Mouse (Mus musculus) limb, embryonic 14.5 days (tissue): ENCODE results near the gene Pccb. TPM values are rescaled to one million over a fixed set of nuclear protein-coding genes. Genes with fewer than 3 reads are reported as not detected.

Experiments used
- ATAC-seq: fragments of 200-750 bp; cut with Nextera tagmentation; 2 replicates; pipeline ENCODE4 v1.8.0; 2017; ENCODE audit warnings: low read depth, moderate number of reproducible peaks, moderate TSS enrichment; ENCODE audit not compliant: low FRiP score
- DNase-seq: peaks from one replicate; pipeline ENCODE4 v3.0.0-alpha.2; 2015; ENCODE audit warnings: low spot score
- H3K27ac ChIP-seq: fragments of 300-500 bp; sonication (generic); replicated peaks from 2 replicates; pipeline ENCODE4 v1.5.1; 2014; ENCODE audit warnings: low read depth, mild to moderate bottlenecking, low read length, moderate library complexity, mixed read lengths
- H3K27me3 ChIP-seq: fragments of 300-500 bp; sonication (generic); 2 replicates; pipeline ENCODE4 v1.6.1; 2014; ENCODE audit warnings: low read length, mixed read lengths; ENCODE audit not compliant: control insufficient read depth, insufficient read depth
- H3K36me3 ChIP-seq: fragments of 300-500 bp; sonication (generic); 2 replicates; pipeline ENCODE4 v1.6.1; 2014; ENCODE audit warnings: mild to moderate bottlenecking, low read length, moderate library complexity, mixed read lengths; ENCODE audit not compliant: control insufficient read depth, insufficient read depth
- H3K4me1 ChIP-seq: fragments of 300-500 bp; sonication (generic); 2 replicates; pipeline ENCODE4 v1.6.1; 2014; ENCODE audit warnings: antibody characterized with exemption, low read length, mixed read lengths; ENCODE audit not compliant: control insufficient read depth, insufficient read depth
- H3K4me2 ChIP-seq: fragments of 300-500 bp; sonication (generic); replicated peaks from 2 replicates; pipeline ENCODE4 v1.6.1; 2014; ENCODE audit warnings: low read depth, mild to moderate bottlenecking, low read length, moderate library complexity; ENCODE audit not compliant: severe bottlenecking
- H3K4me3 ChIP-seq: fragments of 300-500 bp; sonication (generic); replicated peaks from 2 replicates; pipeline ENCODE4 v1.5.1; 2014; ENCODE audit warnings: low read length
- H3K9ac ChIP-seq: fragments of 300-500 bp; sonication (generic); 2 replicates; pipeline ENCODE4 v1.6.1; 2014; ENCODE audit warnings: mild to moderate bottlenecking, low read depth, low read length, moderate library complexity; ENCODE audit not compliant: severe bottlenecking
- H3K9me3 ChIP-seq: fragments of 300-500 bp; sonication (generic); 2 replicates; pipeline ENCODE4 v1.6.1; 2016; ENCODE audit warnings: low read length; ENCODE audit not compliant: control insufficient read depth
- POLR2A ChIP-seq: fragments of 200-500 bp; IDR thresholded peaks from 2 replicates; pipeline ENCODE4 v1.8.0; 2012; ENCODE audit warnings: inconsistent platforms, mild to moderate bottlenecking, moderate library complexity, borderline replicate concordance; ENCODE audit not compliant: insufficient read depth, insufficient read length; ENCODE audit errors: extremely low read depth
- WGBS: fragments of 180-500 bp; shearing (Covaris S2); extraction: QIAGEN DNeasy Blood & Tissue Kit; methylation state at CpG from one replicate; pipeline ENCODE4 v1.1.7; 2014; 5-methylcytosine and 5-hydroxymethylcytosine counted together
- polyA plus RNA-seq, 2 experiments: library from polyadenylated mRNA; depleted of rRNA in 1 of 2; stranded (reverse) in 1 of 2; unstranded in 1 of 2; fragments of >200 nt; fragmentation: Nextera tagmentation in 1 of 2; extraction: Ambion mirVana in 1 of 2; gene quantifications; 2 replicates each; pipeline versions ENCODE4 v1.2.1 to v1.2.3; 2012 to 2014

The Pccb gene
- polyA plus RNA-seq, 2 experiments = 30.0 to 73.7 TPM

- no peak overlapping the region for H3K4me3 ChIP-seq
- H3K36me3 ChIP-seq = peaks cover 34% of the 10 kb centered on the region
- DNase-seq = no peak
- no peak overlapping the region for H3K9ac ChIP-seq
- no peaks in the 10 kb centered on the region for H3K27me3 ChIP-seq
- no peak for TF ChIP-seq POLR2A
- no peaks in the 10 kb centered on the region for H3K9me3 ChIP-seq
- H3K4me2 ChIP-seq = no peak overlapping the region
- 86% methylated on average over 10 of the region's 10 CpGs for WGBS
- ATAC-seq = no peak
- no peaks in the 10 kb centered on the region for H3K4me1 ChIP-seq
- H3K27ac ChIP-seq = no peak overlapping the region
Measured at GRCm38 (mm10) chr9:101012433-101012832, 22.3 kb downstream of the Pccb start.

DNA sequence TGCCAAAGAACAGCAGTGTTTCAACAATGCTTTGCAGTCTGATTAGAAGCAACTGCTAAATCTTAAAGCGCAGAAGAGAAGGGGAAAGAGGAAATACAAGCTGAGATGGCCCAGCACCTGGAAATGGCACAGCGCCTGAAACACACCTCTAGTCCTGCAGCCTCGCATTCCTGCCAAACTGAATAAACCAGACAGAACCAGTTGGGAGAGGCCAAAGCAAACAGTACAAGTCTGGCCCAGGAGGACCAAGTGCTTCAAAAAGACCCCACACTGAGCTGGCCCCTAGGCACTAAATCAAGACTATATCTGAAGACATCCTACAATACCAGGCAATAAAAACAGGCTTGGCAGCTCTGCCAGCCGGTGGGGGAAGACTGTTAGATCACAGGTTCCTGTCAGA lies 28.8 kb downstream of the Pccb start:
- H3K9ac ChIP-seq = no peak overlapping the region
- H3K4me3 ChIP-seq = no peak overlapping the region
- TF ChIP-seq POLR2A = no peak
- no peak overlapping the region for H3K4me2 ChIP-seq
- H3K27me3 ChIP-seq = no peaks in the 10 kb centered on the region
- H3K4me1 ChIP-seq = peaks cover 11% of the 10 kb centered on the region; the same call in 1 of the 2 replicates
- H3K36me3 ChIP-seq = peaks cover 10% of the 10 kb centered on the region
- H3K9me3 ChIP-seq = no peaks in the 10 kb centered on the region; the same call in 1 of the 2 replicates
- DNase-seq (no peak), ATAC-seq (no peak)
- H3K27ac ChIP-seq = no peak overlapping the region
- WGBS = 53% methylated on average over 4 of the region's 4 CpGs

- H3K4me2 ChIP-seq = no peak overlapping the region
- H3K27me3 ChIP-seq = no peaks in the 10 kb centered on the region
- no peak for TF ChIP-seq POLR2A
- H3K9me3 ChIP-seq = no peaks in the 10 kb centered on the region; the same call in 1 of the 2 replicates
- H3K9ac ChIP-seq = no peak overlapping the region
- DNase-seq = no peak
- peaks cover 14% of the 10 kb centered on the region for H3K36me3 ChIP-seq
- WGBS = 91% methylated on average over 5 of the region's 5 CpGs
- ATAC-seq = no peak
- no peak overlapping the region for H3K27ac ChIP-seq
- H3K4me3 ChIP-seq = no peak overlapping the region
- H3K4me1 ChIP-seq = peaks cover 11% of the 10 kb centered on the region; the same call in 1 of the 2 replicates
Measured at GRCm38 (mm10) chr9:101003302-101003701, 31.4 kb downstream of the Pccb start.

DNA sequence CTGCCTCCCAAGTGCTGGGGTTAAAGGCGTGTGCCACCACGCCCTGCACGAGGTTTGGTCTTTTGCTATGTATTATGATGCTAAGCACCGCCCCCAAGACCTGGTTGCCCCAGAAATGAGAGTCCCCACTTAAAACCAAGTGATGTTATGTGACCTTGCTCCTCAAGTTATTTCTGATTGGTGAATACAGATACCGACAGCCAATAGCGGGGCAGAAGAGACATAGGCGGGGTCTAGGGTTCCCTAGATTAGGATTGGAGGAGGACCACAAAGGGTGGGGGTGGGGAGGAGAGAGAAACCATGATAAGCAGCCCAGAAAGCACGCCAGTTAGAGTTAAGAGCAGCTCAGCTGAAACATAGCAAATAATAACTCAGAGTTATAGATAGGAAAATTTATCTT lies 31.9 kb downstream of the Pccb start:
- Histone ChIP-seq H3K4me2 (no peak overlapping the region), H3K4me1 (peaks cover 11% of the 10 kb centered on the region; the same call in 1 of the 2 replicates), H3K27ac (no peak overlapping the region), H3K27me3 (no peaks in the 10 kb centered on the region), H3K9me3 (no peaks in the 10 kb centered on the region; the same call in 1 of the 2 replicates), H3K4me3 (no peak overlapping the region), H3K36me3 (peaks cover 17% of the 10 kb centered on the region), H3K9ac (no peak overlapping the region)
- 97% methylated on average over 8 of the region's 8 CpGs for WGBS
- ATAC-seq (no peak), DNase-seq (no peak)
- no peak for TF ChIP-seq POLR2A

GRCm38 (mm10) chr9:101002053-101002452 lies 32.6 kb downstream of the Pccb start:
- Histone ChIP-seq H3K36me3 (peaks cover 17% of the 10 kb centered on the region), H3K27ac (no peak overlapping the region), H3K4me1 (peaks cover 10% of the 10 kb centered on the region; the same call in 1 of the 2 replicates), H3K4me2 (no peak overlapping the region), H3K9ac (no peak overlapping the region), H3K9me3 (no peaks in the 10 kb centered on the region; the same call in 1 of the 2 replicates), H3K4me3 (no peak overlapping the region), H3K27me3 (no peaks in the 10 kb centered on the region)
- WGBS = 89% methylated on average over 4 of the region's 4 CpGs
- no peak for DNase-seq
- no peak for TF ChIP-seq POLR2A
- ATAC-seq = no peak

GRCm38 (mm10) chr9:100997138-100997537 lies 37.6 kb downstream of the Pccb start:
- Histone ChIP-seq H3K4me2 (no peak overlapping the region), H3K4me3 (no peak overlapping the region), H3K27ac (no peak overlapping the region), H3K36me3 (peaks cover 39% of the 10 kb centered on the region), H3K4me1 (no peaks in the 10 kb centered on the region), H3K27me3 (no peaks in the 10 kb centered on the region), H3K9me3 (no peaks in the 10 kb centered on the region), H3K9ac (no peak overlapping the region)
- 94% methylated on average over 2 of the region's 2 CpGs for WGBS
- ATAC-seq = no peak
- no peak for DNase-seq
- TF ChIP-seq POLR2A = no peak
